Mouse (Mus musculus) R1 (cell line): ENCODE results near the gene Rab11fip4.
A peak's percentile ranks its signal among the peaks of the same experiment; 100 is the strongest.

Experiments
- DNase-seq: peaks from one replicate; pipeline ENCODE4 v3.0.0-alpha.2; 2018; ENCODE audit warnings: low read depth, low spot score

The Rab11fip4 gene

GRCm38 (mm10) chr11:79711766-79712369, 120.9 kb downstream of the Rab11fip4 start:
- DNase-seq: peak; percentile 35

GRCm38 (mm10) chr11:79713184-79713583, 122.2 kb downstream of the Rab11fip4 start:
- DNase-seq: no peak

GRCm38 (mm10) chr11:79713678-79714077, 122.7 kb downstream of the Rab11fip4 start:
- DNase-seq: no peak

- no peak for DNase-seq
Measured at GRCm38 (mm10) chr11:79714082-79714742, 123.2 kb downstream of the Rab11fip4 start.

GRCm38 (mm10) chr11:79714743-79715110, 123.7 kb downstream of the Rab11fip4 start:
- DNase-seq: no peak

- peak; percentile 30 for DNase-seq
Measured at GRCm38 (mm10) chr11:79715316-79715715, 124.3 kb downstream of the Rab11fip4 start.

GRCm38 (mm10) chr11:79715733-79716452, 124.9 kb downstream of the Rab11fip4 start:
- DNase-seq: no peak

- peak; percentile 72 for DNase-seq
Measured at GRCm38 (mm10) chr11:79716453-79716749, 125.4 kb downstream of the Rab11fip4 start.

- DNase-seq: no peak
Measured at GRCm38 (mm10) chr11:79717271-79717670, 126.3 kb downstream of the Rab11fip4 start.

GRCm38 (mm10) chr11:79717801-79718200, 126.8 kb downstream of the Rab11fip4 start:
- no peak for DNase-seq

- DNase-seq: no peak
Measured at GRCm38 (mm10) chr11:79718202-79718601, 127.2 kb downstream of the Rab11fip4 start.

GRCm38 (mm10) chr11:79718829-79719346, 127.9 kb downstream of the Rab11fip4 start:
- DNase-seq: no peak

GRCm38 (mm10) chr11:79720737-79721136, 129.7 kb downstream of the Rab11fip4 start:
- DNase-seq: no peak

GRCm38 (mm10) chr11:79722811-79723210, 131.8 kb downstream of the Rab11fip4 start:
- DNase-seq: peak; percentile 51

GRCm38 (mm10) chr11:79725005-79725404, 134.0 kb downstream of the Rab11fip4 start:
- no peak for DNase-seq

- no peak for DNase-seq
Measured at GRCm38 (mm10) chr11:79729231-79730047, 138.4 kb downstream of the Rab11fip4 start.

- peak; percentile 21 for DNase-seq
Measured at GRCm38 (mm10) chr11:79730462-79730861, 139.4 kb downstream of the Rab11fip4 start.

- peak; percentile 94 for DNase-seq
Measured at GRCm38 (mm10) chr11:79731476-79731875, 140.5 kb downstream of the Rab11fip4 start.

- DNase-seq: no peak
Measured at GRCm38 (mm10) chr11:79733013-79733412, 142.0 kb downstream of the Rab11fip4 start.

- peak; percentile 68 for DNase-seq
Measured at GRCm38 (mm10) chr11:79736232-79737006, 145.4 kb downstream of the Rab11fip4 start.

- no peak for DNase-seq
Measured at GRCm38 (mm10) chr11:79737126-79737697, 146.2 kb downstream of the Rab11fip4 start.
